Mouse (Mus musculus) right cerebral cortex, adult 2 months (tissue): Measurements from ENCODE around the gene Prr36.
"Not testable (repeated sequence)": the region's sequence is repeated elsewhere in the genome, so short reads cannot be mapped to it uniquely, and the experiment has no call there.

Source experiments
- DNase-seq, 2 experiments: peaks; one replicate each; pipeline ENCODE4 v3.0.0; 2021 to 2022; ENCODE audit warnings: low spot score in 2 of 2

Prr36 gene

DNA sequence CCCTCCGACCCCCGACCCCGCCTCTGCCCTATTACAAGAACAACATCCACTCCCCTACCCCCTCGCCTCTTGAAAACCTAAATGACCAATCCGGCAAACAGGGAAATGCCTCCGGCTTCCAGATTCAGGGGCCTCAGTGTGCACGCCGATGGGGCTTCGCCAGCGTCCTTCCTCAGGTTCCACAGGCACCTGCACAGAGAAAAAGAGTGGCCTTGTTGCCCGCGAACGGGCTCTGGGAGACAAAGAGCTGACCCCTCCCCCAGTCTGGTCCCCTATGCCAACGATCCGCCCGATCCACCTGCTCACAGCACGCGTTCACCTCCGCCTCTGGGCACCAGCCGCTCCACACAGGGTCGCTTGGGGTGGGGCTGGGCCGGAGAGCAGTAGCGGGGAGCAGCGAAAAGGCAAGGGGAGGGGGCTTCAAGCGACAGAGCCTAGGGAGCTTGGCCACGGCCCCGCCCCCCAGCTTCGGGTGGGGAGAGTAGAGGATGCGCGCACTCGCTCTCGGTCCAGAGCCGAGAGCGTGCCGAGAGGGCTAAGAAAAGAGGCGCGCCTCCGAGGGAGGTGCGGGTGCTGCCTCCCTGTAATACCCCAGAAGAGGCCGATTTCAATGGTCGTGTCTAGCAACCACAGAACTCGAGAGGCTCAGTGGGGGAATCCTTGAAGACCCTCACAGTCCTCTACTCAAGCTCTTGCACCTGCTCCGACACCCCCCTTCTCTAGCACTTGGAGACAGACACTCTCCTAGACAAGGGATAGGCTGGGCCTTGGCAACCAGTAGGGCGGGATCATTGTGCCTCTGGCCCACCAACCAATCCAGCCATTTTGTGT lies at the start of gene Prr36:
Gene Prr36, minus strand, starts transcription at position 669 of the 831 bp plus-strand sequence.
- peak in 1 of 2 experiments; percentile 51 for DNase-seq

GRCm38 (mm10) chr8:4265160-4265914 lies 48.1 kb upstream of the Prr36 start:
- peak in 1 of 2 experiments; percentile 27 for DNase-seq

GRCm38 (mm10) chr8:4263105-4263791 lies 46.0 kb upstream of the Prr36 start:
- DNase-seq: peak; percentile 40 to 48

DNA sequence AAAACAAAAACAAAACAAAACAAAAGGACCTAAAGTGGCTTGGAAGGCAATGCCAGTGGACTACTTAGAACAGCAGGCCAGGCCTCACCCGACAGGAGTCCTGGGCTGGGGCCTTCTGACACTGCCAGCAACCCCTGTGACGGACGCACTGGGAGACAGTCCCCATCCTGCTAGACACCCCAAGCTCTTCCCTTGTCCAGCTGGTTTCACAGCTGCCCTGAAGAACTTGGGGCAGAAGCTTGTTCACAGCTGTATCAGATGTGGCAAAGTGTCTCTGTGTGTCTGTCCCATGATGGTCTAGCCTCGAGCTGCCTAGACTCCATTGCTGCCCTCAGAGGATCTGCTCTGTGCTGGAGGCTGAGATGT lies 42.5 kb upstream of the Prr36 start:
- DNase-seq: no peak

DNA sequence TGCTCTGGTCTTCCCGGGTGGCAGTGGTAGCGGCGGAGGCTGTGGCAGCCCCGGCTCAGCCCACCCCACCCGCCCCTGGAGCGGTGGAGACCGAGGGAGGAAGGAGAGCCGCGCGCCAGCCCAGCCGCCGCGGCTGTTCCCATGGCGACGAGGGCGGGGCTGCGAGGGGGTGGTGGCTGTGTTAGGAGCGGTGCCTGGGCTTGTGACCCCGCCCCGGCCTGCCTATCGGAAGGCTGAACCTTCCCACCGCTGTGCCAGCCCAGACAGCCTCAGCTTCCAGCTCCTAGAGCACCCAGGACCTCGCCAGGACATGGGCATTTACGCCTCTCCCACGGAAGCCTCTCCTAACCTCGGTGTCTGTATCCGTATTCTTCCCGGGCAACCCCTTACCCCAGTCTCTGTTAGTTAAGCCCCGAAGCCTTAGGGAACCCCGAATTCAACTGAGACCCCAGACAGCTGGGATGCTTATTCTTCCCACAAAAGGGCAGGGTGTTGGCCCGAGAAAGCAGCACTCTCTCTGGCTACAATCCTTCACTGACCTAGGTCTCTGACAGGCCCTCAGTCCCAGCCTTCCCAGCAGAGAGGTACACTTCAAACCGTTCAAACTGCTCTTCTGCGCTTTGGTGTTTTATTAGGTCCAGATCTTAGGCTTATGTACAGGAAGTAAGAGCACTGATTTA lies 42.0 kb upstream of the Prr36 start, which contains the start of gene Ctxn1:
Gene Ctxn1, minus strand, starts transcription at position 150 of the 680 bp plus-strand sequence.
- peak; percentile 91 to 92 for DNase-seq

DNA sequence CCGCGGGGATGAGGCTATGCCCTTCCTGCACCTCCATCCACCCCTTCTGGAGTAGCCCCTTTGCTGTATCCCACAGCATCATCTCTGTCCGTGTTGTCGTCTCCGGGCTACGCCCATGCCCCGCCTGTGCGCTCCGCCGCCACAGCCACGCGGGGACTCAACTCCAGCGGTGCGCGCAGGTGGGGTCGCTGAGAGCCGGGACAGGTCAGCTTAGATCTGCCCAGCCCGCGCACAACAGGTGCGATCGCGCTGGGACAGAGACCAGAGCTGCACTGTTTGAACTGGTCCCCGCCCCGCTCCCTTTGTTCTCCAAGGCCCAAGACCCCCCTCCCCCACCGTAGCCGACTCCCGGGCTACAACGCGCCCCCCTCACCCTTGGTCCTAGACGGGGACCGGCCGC lies 41.4 kb upstream of the Prr36 start:
- peak; percentile 41 to 57 for DNase-seq

- DNase-seq: peak; percentile 83 to 86
Observed at GRCm38 (mm10) chr8:4258233-4258632, 41.0 kb upstream of the Prr36 start.

DNA sequence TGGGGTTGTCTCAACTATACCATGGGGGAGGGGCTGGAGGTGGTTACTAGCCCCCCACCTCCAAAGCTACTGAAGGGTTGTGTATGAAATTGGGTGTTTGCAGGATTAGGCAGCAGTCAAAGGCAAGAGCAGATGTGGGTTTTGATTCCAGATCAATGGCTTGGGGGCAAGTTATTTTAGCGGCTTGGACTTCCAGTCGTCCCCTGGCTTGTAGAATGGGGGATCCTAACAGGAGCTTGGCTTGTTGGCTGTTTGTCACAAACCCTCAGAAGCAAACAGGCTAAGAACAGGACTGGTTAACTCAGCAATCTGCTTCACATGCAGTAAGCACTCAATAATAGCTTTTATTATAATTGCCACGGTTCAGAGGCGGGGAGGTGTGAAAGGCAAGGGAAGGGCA lies 40.1 kb upstream of the Prr36 start:
- peak in 1 of 2 experiments; percentile 17 for DNase-seq

DNA sequence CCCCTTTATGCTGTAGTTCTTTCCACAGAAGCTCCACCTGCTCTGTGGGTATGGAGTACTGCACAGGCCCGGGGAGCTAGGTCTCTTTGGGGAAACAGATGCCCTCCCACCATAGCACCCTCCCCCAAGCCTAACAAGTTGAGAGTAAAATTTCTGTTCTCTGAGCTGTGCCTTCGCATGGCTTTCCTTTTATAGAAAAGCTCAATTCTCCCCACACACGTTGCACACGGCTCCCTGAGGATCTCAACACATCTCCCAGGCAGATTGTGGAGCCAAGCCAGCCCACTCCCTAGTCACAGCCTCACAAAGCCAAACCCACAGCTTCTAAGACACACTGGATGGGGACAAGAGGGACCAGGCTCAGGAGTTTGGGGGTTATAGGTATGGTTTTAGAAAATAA lies 39.7 kb upstream of the Prr36 start:
- peak; percentile 86 to 89 for DNase-seq

DNA sequence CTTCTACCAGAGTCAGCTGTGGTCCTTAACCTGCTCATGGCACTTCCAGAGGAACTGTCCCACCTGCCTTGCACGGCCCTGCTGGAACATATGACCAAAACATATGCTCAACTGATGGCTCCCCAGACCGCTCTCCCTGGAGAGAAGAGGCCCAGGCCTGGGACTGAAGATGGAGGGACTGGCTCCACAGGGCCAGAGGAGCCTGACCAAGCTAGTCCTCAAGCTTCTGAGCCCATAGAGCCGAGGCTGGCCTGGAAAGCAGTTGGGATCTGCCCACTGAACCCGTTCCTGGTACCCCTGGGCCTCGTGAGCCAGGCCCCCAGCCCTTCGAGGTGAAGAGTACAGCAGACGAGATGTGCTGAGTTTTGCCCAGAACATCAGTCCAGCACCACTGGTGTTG lies 38.2 kb upstream of the Prr36 start:
- not testable (repeated sequence) for DNase-seq

GRCm38 (mm10) chr8:4254001-4254400 lies 36.7 kb upstream of the Prr36 start:
- peak; percentile 64 to 74 for DNase-seq

GRCm38 (mm10) chr8:4252934-4253841 lies 35.9 kb upstream of the Prr36 start, which contains the start of gene Snapc2:
TSS of gene Snapc2 (plus strand) at chr8:4253080.
- DNase-seq: peak; percentile 96

DNA sequence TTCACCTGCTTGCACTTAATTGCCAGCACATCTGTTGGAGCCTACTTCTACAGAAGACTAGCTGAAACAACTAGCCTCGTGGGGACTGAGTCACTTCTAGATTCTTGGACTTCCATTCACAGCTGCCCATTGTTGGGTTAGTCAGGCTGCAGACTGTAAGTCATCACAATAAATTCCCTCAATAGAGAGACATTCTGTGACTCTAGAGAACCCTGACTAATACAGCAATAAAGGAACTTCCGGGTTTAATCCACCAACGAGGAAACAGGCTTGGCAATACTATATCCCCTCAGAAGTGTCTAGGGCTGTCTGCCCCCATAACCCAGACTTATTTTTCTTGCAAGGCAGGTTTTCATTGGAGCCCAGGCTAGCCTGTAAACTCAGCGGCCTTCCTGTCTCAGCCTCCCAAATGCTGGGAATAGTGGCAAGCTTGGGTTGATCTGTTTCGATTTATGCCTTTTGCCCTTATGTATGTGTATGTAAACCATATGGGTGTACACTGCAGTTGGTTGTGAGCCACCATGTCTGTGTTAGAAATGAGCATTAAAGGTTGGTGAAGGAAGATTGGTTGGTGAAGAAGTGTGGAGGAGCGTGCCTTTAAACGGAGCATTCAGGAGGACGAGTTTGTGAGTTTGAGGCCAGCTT lies 35.0 kb upstream of the Prr36 start:
- DNase-seq: no peak

GRCm38 (mm10) chr8:4250306-4250970 lies 33.2 kb upstream of the Prr36 start:
- DNase-seq: peak; percentile 87 to 88

- no peak for DNase-seq
Observed at GRCm38 (mm10) chr8:4249213-4249612, 32.0 kb upstream of the Prr36 start.

DNA sequence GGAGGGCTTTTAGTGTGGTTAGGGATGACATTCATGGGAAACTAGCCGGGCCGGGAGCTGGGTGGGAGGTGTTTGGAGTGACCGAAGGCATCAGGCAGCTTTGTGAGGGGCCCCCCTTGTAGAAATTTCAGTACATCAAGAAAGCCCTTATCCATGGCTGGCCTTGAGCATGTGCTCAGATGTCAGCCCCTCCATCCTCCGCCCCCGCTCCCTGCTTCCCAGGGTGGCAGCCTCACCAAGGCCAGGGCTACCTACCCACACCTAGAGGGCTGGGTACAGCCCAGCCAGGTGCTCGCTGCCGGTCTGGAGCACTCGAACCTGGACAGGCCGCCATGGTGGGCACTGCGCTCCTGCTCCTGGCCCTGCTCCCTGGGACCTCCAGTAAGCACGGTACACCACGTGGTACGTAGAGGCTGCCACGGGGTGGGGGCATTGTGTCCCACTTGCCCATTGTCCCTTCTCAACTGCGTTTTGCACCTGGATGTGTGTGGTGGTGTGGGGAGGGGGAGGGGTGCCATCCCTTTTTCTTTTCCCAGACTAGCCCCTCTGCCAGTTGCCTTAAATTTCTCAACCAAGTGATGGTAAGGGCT lies 30.8 kb upstream of the Prr36 start, which contains the start of gene Tgfbr3l:
Gene Tgfbr3l, plus strand, starts transcription at position 264 of the 590 bp plus-strand sequence.
- no peak for DNase-seq

GRCm38 (mm10) chr8:4247241-4247640 lies 30.0 kb upstream of the Prr36 start:
- no peak for DNase-seq

GRCm38 (mm10) chr8:4245737-4246136 lies 28.5 kb upstream of the Prr36 start:
- no peak for DNase-seq

DNA sequence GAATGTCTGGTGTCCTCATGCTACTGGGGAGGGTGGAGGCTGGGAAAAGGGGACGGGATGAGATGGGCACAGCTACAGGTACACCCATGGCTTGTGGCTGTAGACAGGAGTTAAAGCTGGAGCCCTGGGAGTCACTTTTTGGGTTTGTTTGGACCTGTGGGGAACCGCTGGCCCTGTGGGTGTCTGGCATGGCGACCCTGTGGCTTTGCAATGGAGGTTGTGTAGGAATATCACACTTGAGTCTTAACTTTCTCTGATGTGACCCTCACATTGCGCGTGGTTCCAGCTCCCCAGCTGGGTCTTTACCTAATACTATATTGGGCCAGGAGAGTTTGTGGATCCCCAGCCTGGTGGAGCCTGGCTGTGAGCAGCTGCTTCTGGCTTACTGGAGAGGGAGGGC lies 27.8 kb upstream of the Prr36 start:
- DNase-seq: no peak
